Mouse (Mus musculus): Measurements from ENCODE around the gene Rpl22.

The Rpl22 gene

GRCm38 (mm10) chr4:152325574-152326411 is at the start of gene Rpl22:
Rpl22 (plus strand) TSS chr4:152325742.
- DNase-seq, result peak; percentile 95 to 97

- DNase-seq, result no peak
These were observed 48.9 kb upstream of the Rpl22 start for GRCm38 (mm10) chr4:152276389-152277347.

GRCm38 (mm10) chr4:152277916-152278315 is 47.6 kb upstream of the Rpl22 start:
- DNase-seq, result no peak

GRCm38 (mm10) chr4:152278986-152279385 is 46.6 kb upstream of the Rpl22 start:
- no peak for DNase-seq

GRCm38 (mm10) chr4:152281601-152282000 is 43.9 kb upstream of the Rpl22 start:
- no peak for DNase-seq

GRCm38 (mm10) chr4:152282721-152283120 is 42.8 kb upstream of the Rpl22 start:
- DNase-seq, result no peak

GRCm38 (mm10) chr4:152283186-152283950 is 42.2 kb upstream of the Rpl22 start:
- peak; percentile 68 to 81 for DNase-seq

- DNase-seq, result peak; percentile 58 to 62
These were observed 40.0 kb upstream of the Rpl22 start for GRCm38 (mm10) chr4:152285505-152285904.

GRCm38 (mm10) chr4:152286183-152286582 is 39.4 kb upstream of the Rpl22 start:
- DNase-seq, result no peak

GRCm38 (mm10) chr4:152286887-152287286 is 38.7 kb upstream of the Rpl22 start:
- DNase-seq, result peak; percentile 55 to 72

- DNase-seq, result no peak
These were observed 38.0 kb upstream of the Rpl22 start for GRCm38 (mm10) chr4:152287317-152288120.

- no peak for DNase-seq
These were observed 37.1 kb upstream of the Rpl22 start for GRCm38 (mm10) chr4:152288398-152288945.

GRCm38 (mm10) chr4:152290385-152290784 is 35.2 kb upstream of the Rpl22 start:
- DNase-seq, result no peak

GRCm38 (mm10) chr4:152290991-152291390 is 34.6 kb upstream of the Rpl22 start:
- DNase-seq, result no peak

- no peak for DNase-seq
These were observed 34.0 kb upstream of the Rpl22 start, which contains the start of gene Hes3 for GRCm38 (mm10) chr4:152291562-152291961. Hes3 (minus strand) TSS chr4:152291662.

GRCm38 (mm10) chr4:152292102-152292765 is 33.3 kb upstream of the Rpl22 start:
- DNase-seq, result no peak

GRCm38 (mm10) chr4:152294188-152294929 is 31.2 kb upstream of the Rpl22 start:
- DNase-seq, result no peak

GRCm38 (mm10) chr4:152295916-152296315 is 29.6 kb upstream of the Rpl22 start:
- DNase-seq, result no peak

GRCm38 (mm10) chr4:152296371-152296770 is 29.2 kb upstream of the Rpl22 start:
- DNase-seq, result no peak

Measured in kidney, adult 8-10 months (tissue).